Mouse (Mus musculus) embryonic facial prominence, embryonic 11.5 days (tissue): Measurements from ENCODE around the gene Il27ra. TPM values are rescaled to one million over a fixed set of nuclear protein-coding genes. Genes with fewer than 3 reads are reported as not detected.

ENCODE experiments used
- ATAC-seq: fragments of 200-750 bp; cut with Nextera tagmentation; replicated peaks from 2 replicates; pipeline ENCODE4 v1.8.0; 2017; ENCODE audit warnings: low read depth; ENCODE audit not compliant: insufficient number of reproducible peaks, low FRiP score, low TSS enrichment
- DNase-seq: peaks from one replicate; pipeline ENCODE4 v3.0.0-alpha.2; 2015; ENCODE audit warnings: low spot score
- H3K27ac ChIP-seq: fragments of 300-500 bp; sonication (generic); replicated peaks from 2 replicates; pipeline ENCODE4 v1.5.1; 2014; ENCODE audit warnings: mild to moderate bottlenecking, low read depth, low read length, control low read depth
- H3K27me3 ChIP-seq: fragments of 300-500 bp; sonication (generic); 2 replicates; pipeline ENCODE4 v1.6.1; 2014; ENCODE audit warnings: mild to moderate bottlenecking, low read length, moderate library complexity, mixed read lengths; ENCODE audit not compliant: control insufficient read depth, insufficient read depth
- H3K36me3 ChIP-seq: fragments of 300-500 bp; sonication (generic); replicated peaks from 2 replicates; pipeline ENCODE4 v1.6.1; 2014; ENCODE audit warnings: low read depth, mild to moderate bottlenecking, low read length, moderate library complexity, mixed read lengths; ENCODE audit not compliant: control insufficient read depth, insufficient read depth
- H3K4me1 ChIP-seq: fragments of 300-500 bp; sonication (generic); 2 replicates; pipeline ENCODE4 v1.6.1; 2014; ENCODE audit warnings: low read length, mixed read lengths; ENCODE audit not compliant: control insufficient read depth, insufficient read depth
- H3K4me2 ChIP-seq: fragments of 300-500 bp; sonication (generic); 2 replicates; pipeline ENCODE4 v1.6.1; 2014; ENCODE audit warnings: low read depth, mild to moderate bottlenecking, control low read depth, low read length, moderate library complexity
- H3K4me3 ChIP-seq: fragments of 300-500 bp; sonication (generic); 2 replicates; pipeline ENCODE4 v1.5.1; 2014; ENCODE audit warnings: low read depth, low read length, control low read depth
- H3K9ac ChIP-seq: fragments of 300-500 bp; sonication (generic); replicated peaks from 2 replicates; pipeline ENCODE4 v1.6.1; 2014; ENCODE audit warnings: mild to moderate bottlenecking, control low read depth, low read length
- H3K9me3 ChIP-seq: fragments of 300-500 bp; sonication (generic); replicated peaks from 2 replicates; pipeline ENCODE4 v1.6.1; 2016; ENCODE audit warnings: mild to moderate bottlenecking, low read length, inconsistent platforms, mixed read lengths; ENCODE audit not compliant: control insufficient read depth
- WGBS: fragments of 180-500 bp; shearing (Covaris S2); extraction: QIAGEN DNeasy Blood & Tissue Kit; methylation state at CpG from one replicate; pipeline ENCODE4 v1.1.7; 2014; 5-methylcytosine and 5-hydroxymethylcytosine counted together
- polyA plus RNA-seq: library from polyadenylated mRNA; unstranded; fragments of >200 nt; fragmentation: Nextera tagmentation; extraction: Ambion mirVana; gene quantifications from 2 replicates; pipeline ENCODE4 v1.2.1, GENCODE M21; 2014

Gene Il27ra
- polyA plus RNA-seq, 1 experiment from 2014 or later: 0.38 TPM

- H3K9ac ChIP-seq: no peak overlapping the region
- no peaks in the 10 kb centered on the region for H3K4me1 ChIP-seq
- H3K4me3 ChIP-seq: no peak overlapping the region
- no peak overlapping the region for H3K27ac ChIP-seq
- ATAC-seq: no peak
- H3K9me3 ChIP-seq: no peaks in the 10 kb centered on the region
- H3K27me3 ChIP-seq: no peaks in the 10 kb centered on the region
- H3K4me2 ChIP-seq: no peak overlapping the region
- no peak for DNase-seq
- no peaks in the 10 kb centered on the region for H3K36me3 ChIP-seq
- 65% methylated on average over 8 of the region's 8 CpGs for WGBS
Observed at GRCm38 (mm10) chr8:84063861-84064610, 21.6 kb upstream of the Il27ra start.

- H3K9me3 ChIP-seq: no peaks in the 10 kb centered on the region
- no peaks in the 10 kb centered on the region for H3K36me3 ChIP-seq
- no peak overlapping the region for H3K4me2 ChIP-seq
- no peak overlapping the region for H3K27ac ChIP-seq
- 75% methylated on average over 2 of the region's 2 CpGs for WGBS
- no peaks in the 10 kb centered on the region for H3K4me1 ChIP-seq
- no peaks in the 10 kb centered on the region for H3K27me3 ChIP-seq
- ATAC-seq (no peak), DNase-seq (no peak)
- no peak overlapping the region for H3K9ac ChIP-seq
- H3K4me3 ChIP-seq: no peak overlapping the region
Observed at GRCm38 (mm10) chr8:84060245-84060644, 17.9 kb upstream of the Il27ra start.

- 91% methylated on average over 2 of the region's 2 CpGs for WGBS
- Histone ChIP-seq H3K4me2 (no peak overlapping the region), H3K27me3 (no peaks in the 10 kb centered on the region), H3K27ac (no peak overlapping the region), H3K9me3 (no peaks in the 10 kb centered on the region), H3K9ac (no peak overlapping the region), H3K36me3 (no peaks in the 10 kb centered on the region), H3K4me1 (no peaks in the 10 kb centered on the region), H3K4me3 (no peak overlapping the region)
- ATAC-seq (no peak), DNase-seq (no peak)
Observed at GRCm38 (mm10) chr8:84059226-84059625, 16.8 kb upstream of the Il27ra start.

- H3K36me3 ChIP-seq: no peaks in the 10 kb centered on the region
- H3K4me2 ChIP-seq: no peak overlapping the region
- H3K4me3 ChIP-seq: no peak overlapping the region
- H3K9me3 ChIP-seq: no peaks in the 10 kb centered on the region
- H3K9ac ChIP-seq: no peak overlapping the region
- 94% methylated on average over 1 of the region's 1 CpGs for WGBS
- no peak overlapping the region for H3K27ac ChIP-seq
- H3K27me3 ChIP-seq: no peaks in the 10 kb centered on the region
- ATAC-seq (no peak), DNase-seq (no peak)
- no peaks in the 10 kb centered on the region for H3K4me1 ChIP-seq
Observed at GRCm38 (mm10) chr8:84057827-84058226, 15.4 kb upstream of the Il27ra start.

- WGBS: 97% methylated on average over 5 of the region's 5 CpGs
- no peak overlapping the region for H3K4me3 ChIP-seq
- ATAC-seq: no peak
Observed at GRCm38 (mm10) chr8:84053229-84053628, 10.8 kb upstream of the Il27ra start.

GRCm38 (mm10) chr8:84052746-84053145, 10.4 kb upstream of the Il27ra start:
- H3K9ac ChIP-seq: no peak overlapping the region
- H3K4me1 ChIP-seq: no peaks in the 10 kb centered on the region
- no peak overlapping the region for H3K4me2 ChIP-seq
- WGBS: 85% methylated on average over 3 of the region's 3 CpGs
- no peak overlapping the region for H3K27ac ChIP-seq
- DNase-seq (no peak), ATAC-seq (no peak)
- no peak overlapping the region for H3K4me3 ChIP-seq
- H3K27me3 ChIP-seq: no peaks in the 10 kb centered on the region
- no peaks in the 10 kb centered on the region for H3K36me3 ChIP-seq
- no peaks in the 10 kb centered on the region for H3K9me3 ChIP-seq

More at GRCm38 (mm10) chr8:84053229-84053628, 10.8 kb upstream of the Il27ra start:
- no peak for DNase-seq
- H3K4me2 ChIP-seq: no peak overlapping the region
- H3K9me3 ChIP-seq: no peaks in the 10 kb centered on the region
- no peaks in the 10 kb centered on the region for H3K4me1 ChIP-seq
- H3K9ac ChIP-seq: no peak overlapping the region
- no peaks in the 10 kb centered on the region for H3K36me3 ChIP-seq
- no peaks in the 10 kb centered on the region for H3K27me3 ChIP-seq
- H3K27ac ChIP-seq: no peak overlapping the region

GRCm38 (mm10) chr8:84048171-84048570, 5.8 kb upstream of the Il27ra start:
- H3K27ac ChIP-seq: no peak overlapping the region
- no peak overlapping the region for H3K9ac ChIP-seq
- peaks cover 21% of the 10 kb centered on the region for H3K27me3 ChIP-seq
- 78% methylated on average over 5 of the region's 5 CpGs for WGBS
- DNase-seq: no peak
- H3K4me2 ChIP-seq: no peak overlapping the region
- H3K4me3 ChIP-seq: no peak overlapping the region
- H3K9me3 ChIP-seq: no peaks in the 10 kb centered on the region
- peaks cover 3% of the 10 kb centered on the region; the same call in 1 of the 2 replicates for H3K4me1 ChIP-seq
- ATAC-seq: no peak
- no peaks in the 10 kb centered on the region for H3K36me3 ChIP-seq

- no peak for ATAC-seq
- Histone ChIP-seq H3K27me3 (peaks cover 36% of the 10 kb centered on the region), H3K27ac (no peak overlapping the region)
Observed at GRCm38 (mm10) chr8:84046505-84046904, 4.1 kb upstream of the Il27ra start.

More at GRCm38 (mm10) chr8:84046505-84046904, 4.1 kb upstream of the Il27ra start:
- H3K4me1 ChIP-seq: peaks cover 3% of the 10 kb centered on the region; the same call in 1 of the 2 replicates
- H3K4me2 ChIP-seq: no peak overlapping the region
- no peak overlapping the region for H3K9ac ChIP-seq
- H3K9me3 ChIP-seq: no peaks in the 10 kb centered on the region
- no peak overlapping the region for H3K4me3 ChIP-seq
- no peak for DNase-seq
- no peaks in the 10 kb centered on the region for H3K36me3 ChIP-seq
- 80% methylated on average over 3 of the region's 3 CpGs for WGBS
